Mouse (Mus musculus) G1E (cell line): ENCODE measurements around the gene Gdf11.

ENCODE experiments used
- CTCF ChIP-seq: IDR thresholded peaks from 2 replicates; pipeline ENCODE4 v1.5.1; 2012; ENCODE audit warnings: low read depth, low read length, inconsistent platforms, mixed read lengths
- GATA1 ChIP-seq: IDR thresholded peaks from 2 replicates; pipeline ENCODE4 v1.6.1; 2012; ENCODE audit warnings: borderline replicate concordance, low read length, inconsistent platforms, mixed read lengths
- GATA2 ChIP-seq: IDR thresholded peaks from 2 replicates; pipeline ENCODE4 v1.6.1; 2012; ENCODE audit warnings: low read depth, low read length, inconsistent platforms, borderline replicate concordance
- POLR2AphosphoS5 ChIP-seq: IDR thresholded peaks from 2 replicates; pipeline ENCODE4 v1.6.1; 2012; ENCODE audit warnings: low read depth, low read length, inconsistent platforms; ENCODE audit not compliant: insufficient replicate concordance
- TAL1 ChIP-seq: conservative IDR thresholded peaks from 2 replicates; pipeline ENCODE4 v1.6.1; 2012; ENCODE audit warnings: low read depth, low read length, inconsistent platforms, mixed read lengths

GRCm38 (mm10) chr10:128899759-128900490 is 8.4 kb upstream of the Gdf11 start:
- no peak for TF ChIP-seq CTCF
- no peak for TF ChIP-seq GATA1
- no peak for TF ChIP-seq TAL1
- TF ChIP-seq POLR2AphosphoS5: no peak
- no peak for TF ChIP-seq GATA2
